Mouse (Mus musculus): ENCODE data around the gene Npas3. TPM values are rescaled to one million over a fixed set of nuclear protein-coding genes. Genes with fewer than 3 reads are reported as not detected.

Gene Npas3
- polyA plus RNA-seq, 1 experiment from 2014 or later = 4.5 TPM

DNA sequence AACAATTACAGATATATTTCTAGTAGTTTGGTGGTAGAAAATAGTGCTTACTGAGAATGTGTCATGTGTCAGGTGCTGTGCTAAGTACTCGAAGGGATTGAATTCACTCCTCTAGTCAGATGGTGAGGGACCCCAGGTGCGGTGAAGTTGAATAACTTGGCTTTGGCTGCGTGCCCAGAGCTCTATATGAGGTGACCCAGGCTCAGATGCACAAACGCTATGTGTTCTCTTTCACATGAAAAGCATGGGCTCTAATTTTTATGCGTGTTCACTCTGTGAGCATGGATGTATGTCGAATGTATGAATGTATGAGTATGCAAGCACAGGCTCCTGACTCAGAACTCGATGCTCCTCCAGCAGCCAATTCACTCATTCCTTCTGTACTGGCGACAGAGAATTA, 199.0 kb downstream of the Npas3 start:
- Histone ChIP-seq H3K4me3 (ENCODE audit: low read depth, low read length) (no peak overlapping the region), H3K4me2 (replicated peaks; ENCODE audit: low read depth, low read length) (no peak overlapping the region), H3K36me3 (ENCODE audit: control insufficient read depth, insufficient read depth, low read length) (no peaks in the 10 kb centered on the region), H3K9ac (replicated peaks; ENCODE audit: low read depth, low read length) (no peak overlapping the region), H3K9me3 (ENCODE audit: control insufficient read depth, low read depth, low read length) (no peaks in the 10 kb centered on the region), H3K27ac (ENCODE audit: low read length) (no peak overlapping the region), H3K4me1 (ENCODE audit: control insufficient read depth, insufficient read depth, low read length) (0 out of 2 replicates have a peak, but pooled peaks cover 2% of the 10 kb centered on the region), H3K27me3 (ENCODE audit: control insufficient read depth, insufficient read depth, low read length) (no peaks in the 10 kb centered on the region)
- ATAC-seq (ENCODE audit: insufficient number of reproducible peaks, insufficient read depth, low FRiP score, low read depth) = no peak
- 58% methylated on average over 8 of the region's 8 CpGs for WGBS

DNA sequence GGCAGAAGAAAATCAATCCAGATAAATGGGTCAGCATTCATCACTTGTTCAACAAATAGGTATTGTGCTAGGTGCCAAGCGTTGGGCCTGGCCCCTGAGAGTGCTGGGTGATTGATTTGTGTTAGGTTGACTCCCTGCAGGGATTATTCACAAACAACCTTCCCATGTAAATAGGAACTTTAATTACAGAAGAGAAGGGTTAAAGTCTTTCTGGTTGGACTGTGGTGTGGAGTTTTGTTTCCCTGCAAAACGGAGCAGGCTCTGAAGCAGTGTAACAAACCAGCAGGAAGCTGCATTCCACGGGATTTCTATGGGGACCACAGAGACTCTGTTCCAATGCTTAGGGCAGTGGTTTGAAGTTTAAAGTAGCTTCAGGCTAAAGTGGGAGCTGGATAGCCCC, 199.6 kb downstream of the Npas3 start:
- no peak for ATAC-seq (ENCODE audit: insufficient number of reproducible peaks, insufficient read depth, low FRiP score, low read depth)
- Histone ChIP-seq H3K9me3 (ENCODE audit: control insufficient read depth, low read depth, low read length) (no peaks in the 10 kb centered on the region), H3K9ac (replicated peaks; ENCODE audit: low read depth, low read length) (no peak overlapping the region), H3K4me2 (replicated peaks; ENCODE audit: low read depth, low read length) (no peak overlapping the region), H3K27me3 (ENCODE audit: control insufficient read depth, insufficient read depth, low read length) (no peaks in the 10 kb centered on the region), H3K4me1 (ENCODE audit: control insufficient read depth, insufficient read depth, low read length) (0 out of 2 replicates have a peak, but pooled peaks cover 2% of the 10 kb centered on the region), H3K4me3 (ENCODE audit: low read depth, low read length) (no peak overlapping the region), H3K27ac (ENCODE audit: low read length) (no peak overlapping the region), H3K36me3 (ENCODE audit: control insufficient read depth, insufficient read depth, low read length) (no peaks in the 10 kb centered on the region)
- WGBS = 21% methylated on average over 3 of the region's 3 CpGs

DNA sequence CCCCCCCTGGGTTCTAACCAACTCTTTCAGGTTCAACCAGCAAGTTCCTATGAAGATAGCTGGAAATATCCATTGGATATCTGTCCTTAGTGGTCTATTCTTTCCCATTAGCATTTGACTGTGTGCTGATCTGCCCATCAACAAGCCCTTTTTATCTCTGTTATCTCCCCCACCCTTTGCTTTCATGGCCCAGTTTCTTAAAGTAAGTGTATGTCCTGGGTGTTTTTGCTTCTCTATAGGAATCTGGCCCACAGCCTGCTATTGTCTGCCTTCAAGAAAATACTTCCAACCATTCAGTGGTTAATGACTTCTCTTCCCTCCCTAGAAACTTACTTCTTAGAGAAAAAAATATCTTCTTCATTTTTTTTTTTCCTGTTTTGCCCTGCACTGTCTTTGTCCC, 219.1 kb downstream of the Npas3 start:
- no peak overlapping the region for H3K9ac ChIP-seq (replicated peaks; ENCODE audit: low read depth, low read length)
- H3K27ac ChIP-seq (ENCODE audit: low read length) = no peak overlapping the region
- H3K36me3 ChIP-seq (ENCODE audit: control insufficient read depth, insufficient read depth, low read length) = no peaks in the 10 kb centered on the region
- no peaks in the 10 kb centered on the region for H3K27me3 ChIP-seq (ENCODE audit: control insufficient read depth, insufficient read depth, low read length)
- H3K4me2 ChIP-seq (replicated peaks; ENCODE audit: low read depth, low read length) = no peak overlapping the region
- H3K4me3 ChIP-seq (ENCODE audit: low read depth, low read length) = no peak overlapping the region
- ATAC-seq (ENCODE audit: insufficient number of reproducible peaks, insufficient read depth, low FRiP score, low read depth) = no peak
- H3K9me3 ChIP-seq (ENCODE audit: control insufficient read depth, low read depth, low read length) = no peaks in the 10 kb centered on the region
- no peaks in the 10 kb centered on the region for H3K4me1 ChIP-seq (ENCODE audit: control insufficient read depth, insufficient read depth, low read length)

DNA sequence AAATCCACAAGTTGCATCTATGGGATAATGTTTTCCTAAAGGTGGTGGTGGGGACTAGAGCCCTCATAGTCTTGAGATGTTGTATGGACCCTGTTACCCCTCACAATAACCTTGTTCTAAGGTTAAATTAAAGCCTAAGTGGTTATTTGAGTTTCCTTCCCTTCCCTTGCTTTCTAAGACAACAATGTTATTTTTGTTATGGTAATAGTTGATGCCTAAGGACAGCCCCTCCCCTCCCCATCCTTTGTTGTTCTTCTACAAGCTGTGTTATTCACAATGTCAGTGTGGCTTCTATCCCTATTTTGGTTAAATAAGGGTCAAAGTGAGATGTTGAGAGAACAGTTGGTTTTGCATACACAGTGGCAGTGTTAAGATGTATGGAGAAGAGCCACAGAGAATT, 226.0 kb downstream of the Npas3 start:
- no peak for ATAC-seq (ENCODE audit: insufficient number of reproducible peaks, insufficient read depth, low FRiP score, low read depth)
- H3K4me2 ChIP-seq (replicated peaks; ENCODE audit: low read depth, low read length) = no peak overlapping the region
- no peaks in the 10 kb centered on the region for H3K27me3 ChIP-seq (ENCODE audit: control insufficient read depth, insufficient read depth, low read length)
- no peak overlapping the region for H3K27ac ChIP-seq (ENCODE audit: low read length)
- no peaks in the 10 kb centered on the region for H3K4me1 ChIP-seq (ENCODE audit: control insufficient read depth, insufficient read depth, low read length)
- H3K36me3 ChIP-seq (ENCODE audit: control insufficient read depth, insufficient read depth, low read length) = no peaks in the 10 kb centered on the region
- H3K4me3 ChIP-seq (ENCODE audit: low read depth, low read length) = no peak overlapping the region
- no peak overlapping the region for H3K9ac ChIP-seq (replicated peaks; ENCODE audit: low read depth, low read length)
- no peaks in the 10 kb centered on the region for H3K9me3 ChIP-seq (ENCODE audit: control insufficient read depth, low read depth, low read length)

DNA sequence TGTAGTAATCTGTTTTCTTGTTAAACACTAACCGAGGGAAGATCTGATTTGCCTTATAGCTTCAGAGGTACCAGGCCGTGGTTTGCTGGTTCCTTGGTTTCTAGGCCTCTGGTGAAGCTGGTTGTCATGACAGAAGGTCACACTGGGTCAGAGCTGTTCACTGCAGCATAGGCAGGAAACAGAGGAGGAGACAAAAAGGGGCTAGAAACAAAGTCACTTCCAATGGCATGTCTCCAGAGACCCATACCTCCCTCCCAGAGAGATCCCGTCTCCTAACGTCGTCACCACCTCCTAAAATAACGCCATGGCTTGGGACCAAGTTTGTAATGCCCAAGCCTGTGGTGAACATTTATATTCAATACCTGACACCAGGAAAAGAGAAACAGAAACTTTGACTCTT, 236.4 kb downstream of the Npas3 start:
- no peaks in the 10 kb centered on the region for H3K9me3 ChIP-seq (ENCODE audit: control insufficient read depth, low read depth, low read length)
- WGBS = 81% methylated on average over 6 of the region's 6 CpGs
- no peaks in the 10 kb centered on the region for H3K4me1 ChIP-seq (ENCODE audit: control insufficient read depth, insufficient read depth, low read length)
- H3K27me3 ChIP-seq (ENCODE audit: control insufficient read depth, insufficient read depth, low read length) = no peaks in the 10 kb centered on the region
- H3K27ac ChIP-seq (ENCODE audit: low read length) = no peak overlapping the region
- H3K4me3 ChIP-seq (ENCODE audit: low read depth, low read length) = no peak overlapping the region
- no peak for ATAC-seq (ENCODE audit: insufficient number of reproducible peaks, insufficient read depth, low FRiP score, low read depth)
- H3K4me2 ChIP-seq (replicated peaks; ENCODE audit: low read depth, low read length) = no peak overlapping the region
- H3K9ac ChIP-seq (replicated peaks; ENCODE audit: low read depth, low read length) = no peak overlapping the region
- no peaks in the 10 kb centered on the region for H3K36me3 ChIP-seq (ENCODE audit: control insufficient read depth, insufficient read depth, low read length)

DNA sequence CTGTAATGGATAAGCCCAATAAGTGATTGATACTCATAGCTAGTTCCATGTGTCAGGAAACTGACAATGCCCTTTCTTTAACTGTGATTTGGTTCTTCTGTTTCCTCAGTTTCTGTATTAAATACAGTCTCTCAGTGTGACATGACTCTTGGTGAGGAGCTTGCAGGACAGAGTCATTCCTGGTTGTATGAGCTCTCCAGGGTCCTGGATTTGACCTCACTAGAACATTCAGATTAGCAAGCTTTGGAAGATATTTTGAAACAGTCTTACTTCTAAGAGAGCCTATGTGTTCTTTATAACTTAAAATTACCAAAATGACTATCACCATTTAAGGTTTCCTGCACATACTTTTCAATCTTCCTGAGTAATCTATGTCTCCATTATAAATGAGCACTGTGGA, 247.9 kb downstream of the Npas3 start:
- Histone ChIP-seq H3K9ac (replicated peaks; ENCODE audit: low read depth, low read length) (no peak overlapping the region), H3K36me3 (ENCODE audit: control insufficient read depth, insufficient read depth, low read length) (no peaks in the 10 kb centered on the region), H3K9me3 (ENCODE audit: control insufficient read depth, low read depth, low read length) (no peaks in the 10 kb centered on the region), H3K27ac (ENCODE audit: low read length) (no peak overlapping the region), H3K4me3 (ENCODE audit: low read depth, low read length) (no peak overlapping the region), H3K4me2 (replicated peaks; ENCODE audit: low read depth, low read length) (no peak overlapping the region), H3K27me3 (ENCODE audit: control insufficient read depth, insufficient read depth, low read length) (no peaks in the 10 kb centered on the region), H3K4me1 (ENCODE audit: control insufficient read depth, insufficient read depth, low read length) (no peaks in the 10 kb centered on the region)
- no peak for ATAC-seq (ENCODE audit: insufficient number of reproducible peaks, insufficient read depth, low FRiP score, low read depth)

DNA sequence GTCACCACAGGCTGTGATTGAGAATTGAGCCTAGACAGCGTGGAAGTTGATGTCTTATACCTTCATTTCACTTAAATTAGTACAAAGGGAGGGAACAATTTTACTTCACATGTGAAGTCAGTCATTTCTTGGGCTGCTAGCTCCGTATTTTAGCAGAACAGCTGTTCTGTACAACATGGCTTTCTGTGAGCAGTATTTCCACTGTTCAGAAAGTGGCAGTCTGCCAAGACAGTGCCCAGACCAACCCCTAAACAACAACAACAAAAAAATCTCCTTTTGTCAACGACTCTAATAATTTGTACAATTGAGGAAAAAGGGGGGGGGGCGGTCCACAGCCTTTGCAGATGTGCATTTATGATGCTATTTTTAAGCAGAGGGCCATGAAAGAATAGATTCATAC, 266.4 kb downstream of the Npas3 start:
- Histone ChIP-seq H3K9ac (replicated peaks; ENCODE audit: low read depth, low read length) (no peak overlapping the region), H3K27me3 (ENCODE audit: control insufficient read depth, insufficient read depth, low read length) (no peaks in the 10 kb centered on the region), H3K36me3 (ENCODE audit: control insufficient read depth, insufficient read depth, low read length) (no peaks in the 10 kb centered on the region), H3K4me3 (ENCODE audit: low read depth, low read length) (no peak overlapping the region), H3K4me2 (replicated peaks; ENCODE audit: low read depth, low read length) (no peak overlapping the region), H3K9me3 (ENCODE audit: control insufficient read depth, low read depth, low read length) (no peaks in the 10 kb centered on the region), H3K4me1 (ENCODE audit: control insufficient read depth, insufficient read depth, low read length) (no peaks in the 10 kb centered on the region), H3K27ac (ENCODE audit: low read length) (no peak overlapping the region)
- WGBS = 61% methylated on average over 4 of the region's 4 CpGs
- ATAC-seq (ENCODE audit: insufficient number of reproducible peaks, insufficient read depth, low FRiP score, low read depth) = no peak

DNA sequence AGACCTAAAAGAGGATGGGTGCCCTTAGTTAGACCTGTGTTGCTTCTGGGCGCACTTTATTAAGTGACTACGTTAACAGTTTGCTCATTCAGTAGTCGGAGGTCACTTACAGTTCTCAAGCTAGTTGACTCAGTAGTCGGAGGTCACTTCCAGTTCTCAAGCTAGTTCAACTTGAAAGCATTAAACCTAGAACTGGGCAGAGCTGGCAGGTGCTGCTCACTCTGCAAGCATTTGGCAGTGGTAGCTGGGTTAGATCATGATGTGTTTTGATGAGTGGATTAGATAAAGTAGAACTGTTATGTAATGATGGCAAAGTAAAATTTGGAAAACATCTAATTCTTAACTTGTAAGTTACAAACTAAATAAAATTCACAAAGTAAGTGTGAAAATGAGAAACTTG, 271.1 kb downstream of the Npas3 start:
- Histone ChIP-seq H3K4me3 (ENCODE audit: low read depth, low read length) (no peak overlapping the region), H3K4me1 (ENCODE audit: control insufficient read depth, insufficient read depth, low read length) (no peaks in the 10 kb centered on the region), H3K27me3 (ENCODE audit: control insufficient read depth, insufficient read depth, low read length) (no peaks in the 10 kb centered on the region), H3K4me2 (replicated peaks; ENCODE audit: low read depth, low read length) (no peak overlapping the region), H3K27ac (ENCODE audit: low read length) (no peak overlapping the region), H3K9me3 (ENCODE audit: control insufficient read depth, low read depth, low read length) (no peaks in the 10 kb centered on the region), H3K36me3 (ENCODE audit: control insufficient read depth, insufficient read depth, low read length) (no peaks in the 10 kb centered on the region), H3K9ac (replicated peaks; ENCODE audit: low read depth, low read length) (no peak overlapping the region)
- ATAC-seq (ENCODE audit: insufficient number of reproducible peaks, insufficient read depth, low FRiP score, low read depth) = no peak
- 84% methylated on average over 4 of the region's 4 CpGs for WGBS

DNA sequence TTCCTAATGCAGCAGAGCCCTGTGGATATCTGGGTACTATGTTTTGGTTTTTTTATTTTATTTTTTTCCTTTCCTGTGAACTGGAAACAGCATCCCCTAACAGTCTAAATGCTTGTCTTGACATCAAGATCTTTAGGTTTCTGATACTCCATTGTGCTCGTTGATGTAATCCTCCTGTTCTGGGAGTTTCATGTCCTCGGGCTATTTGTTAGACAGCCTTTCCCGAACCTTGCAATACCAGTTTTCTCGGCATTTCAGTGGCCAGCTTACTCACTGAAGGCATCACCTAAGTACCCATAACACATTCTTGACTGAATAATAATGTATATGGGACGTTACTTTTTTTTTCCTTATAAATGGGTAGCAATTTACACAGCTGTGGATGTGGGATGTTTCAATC, 274.2 kb downstream of the Npas3 start:
- no peaks in the 10 kb centered on the region for H3K4me1 ChIP-seq (ENCODE audit: control insufficient read depth, insufficient read depth, low read length)
- 77% methylated on average over 5 of the region's 5 CpGs for WGBS
- H3K4me3 ChIP-seq (ENCODE audit: low read depth, low read length) = no peak overlapping the region
- no peak overlapping the region for H3K9ac ChIP-seq (replicated peaks; ENCODE audit: low read depth, low read length)
- H3K36me3 ChIP-seq (ENCODE audit: control insufficient read depth, insufficient read depth, low read length) = no peaks in the 10 kb centered on the region
- H3K27me3 ChIP-seq (ENCODE audit: control insufficient read depth, insufficient read depth, low read length) = no peaks in the 10 kb centered on the region
- H3K27ac ChIP-seq (ENCODE audit: low read length) = no peak overlapping the region
- no peak overlapping the region for H3K4me2 ChIP-seq (replicated peaks; ENCODE audit: low read depth, low read length)
- no peak for ATAC-seq (ENCODE audit: insufficient number of reproducible peaks, insufficient read depth, low FRiP score, low read depth)
- H3K9me3 ChIP-seq (ENCODE audit: control insufficient read depth, low read depth, low read length) = no peaks in the 10 kb centered on the region

Measured in stomach, embryonic 14.5 days (tissue).